Mouse (Mus musculus) A20 (cell line): ENCODE results near the gene Rprd2.

Source experiments
- DNase-seq: peaks from one replicate; pipeline ENCODE4 v3.0.0-alpha.2; 2011; ENCODE audit warnings: low read depth, low spot score

Gene Rprd2

DNA sequence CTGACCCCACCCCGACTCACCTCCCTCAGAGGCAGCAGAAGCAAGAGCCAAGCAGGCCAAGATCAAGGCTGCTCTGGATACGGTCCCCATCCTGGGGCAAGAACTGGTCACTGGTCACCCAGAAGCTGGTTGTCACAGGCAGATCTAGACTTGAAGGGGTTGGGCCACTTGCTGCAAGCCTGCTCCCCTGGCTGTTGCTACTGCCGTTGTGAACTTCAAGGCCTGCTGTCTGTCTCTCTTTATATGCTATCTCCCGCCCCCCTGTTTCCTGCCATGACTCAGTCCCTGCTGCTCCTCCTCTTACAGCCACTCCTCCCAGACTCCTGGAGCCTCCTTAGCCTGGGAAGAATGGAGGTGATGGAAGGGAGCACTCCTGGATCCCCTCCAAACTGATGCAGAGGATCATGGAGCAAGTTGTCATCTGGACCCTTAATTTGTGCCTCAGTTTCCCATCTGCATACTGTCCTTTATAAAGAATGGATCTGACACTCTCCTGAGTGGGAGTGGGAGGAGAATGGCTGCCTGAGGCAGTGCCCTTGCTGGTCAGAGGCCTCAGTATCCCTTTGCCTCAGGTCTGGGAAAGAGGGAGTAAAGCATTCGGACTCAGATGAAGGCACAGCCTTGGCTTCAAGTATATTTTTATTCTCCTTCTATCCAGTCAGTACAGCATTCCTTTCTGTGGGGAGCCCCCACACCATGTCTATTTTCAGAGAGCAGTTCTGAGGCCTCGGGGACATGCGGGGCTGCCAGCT is 79.1 kb downstream of the Rprd2 start, which contains the start of gene Ecm1:
Ecm1 (minus strand) TSS at position 217 of the 752 bp plus-strand sequence.
- no peak for DNase-seq

- no peak for DNase-seq
Observed at GRCm38 (mm10) chr3:95735071-95735670, 83.5 kb downstream of the Rprd2 start.

DNA sequence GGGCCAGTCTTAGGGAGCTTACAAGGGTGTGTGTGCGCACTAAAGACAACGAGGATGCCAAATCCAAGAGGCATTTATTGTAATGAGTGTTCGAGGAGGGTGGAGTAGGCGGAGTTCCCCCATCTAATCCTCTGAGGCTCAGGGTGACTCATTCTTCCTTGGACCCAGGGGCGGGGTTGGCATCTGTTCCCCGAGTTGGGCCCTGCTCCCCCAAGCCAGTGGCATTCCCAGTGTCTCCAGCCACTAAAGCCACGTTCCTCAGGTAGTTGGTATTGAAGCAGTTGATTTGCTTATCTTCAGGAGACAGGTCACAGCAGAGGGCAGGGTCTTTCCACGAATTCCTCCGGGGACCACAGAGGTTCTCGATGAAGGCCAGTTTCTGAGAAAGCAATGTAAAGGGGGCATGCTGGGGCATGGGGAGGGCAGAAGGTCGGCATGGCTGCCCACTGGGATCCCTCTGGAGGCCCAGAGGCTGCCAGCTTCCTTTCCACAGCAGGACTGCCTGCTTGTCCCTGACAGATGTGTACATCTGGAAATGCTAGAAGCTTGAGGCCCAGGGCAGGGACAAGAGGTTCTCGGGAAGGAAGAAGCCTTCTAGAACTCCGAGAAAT is 84.5 kb downstream of the Rprd2 start:
- DNase-seq = no peak

- DNase-seq = no peak
Observed at GRCm38 (mm10) chr3:95732744-95733521, 85.7 kb downstream of the Rprd2 start.

GRCm38 (mm10) chr3:95732297-95732696 is 86.4 kb downstream of the Rprd2 start:
- no peak for DNase-seq

GRCm38 (mm10) chr3:95731802-95732201 is 86.9 kb downstream of the Rprd2 start:
- no peak for DNase-seq

- DNase-seq = no peak
Observed at GRCm38 (mm10) chr3:95730431-95730830, 88.2 kb downstream of the Rprd2 start.

DNA sequence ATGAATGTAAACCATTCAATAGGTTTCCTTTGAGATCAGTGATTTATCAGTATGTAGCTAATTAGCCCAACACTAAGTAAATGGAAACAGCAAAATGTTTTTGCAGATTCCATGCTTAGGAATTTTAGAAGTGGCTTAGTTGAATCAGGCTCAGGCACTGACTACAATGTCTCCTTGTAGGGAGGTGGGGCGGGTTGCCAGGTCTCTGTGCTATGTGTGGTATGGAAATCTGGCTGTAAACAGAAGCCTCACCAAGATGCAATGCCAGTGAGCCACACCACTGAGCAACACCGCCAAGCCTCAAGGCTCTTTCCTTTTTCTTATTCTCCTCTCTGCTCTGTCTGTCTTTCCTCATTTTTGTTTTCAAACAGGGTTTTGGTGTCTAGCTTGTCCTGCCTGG is 89.8 kb downstream of the Rprd2 start:
- no peak for DNase-seq

- no peak for DNase-seq
Observed at GRCm38 (mm10) chr3:95726696-95727358, 91.8 kb downstream of the Rprd2 start.

DNA sequence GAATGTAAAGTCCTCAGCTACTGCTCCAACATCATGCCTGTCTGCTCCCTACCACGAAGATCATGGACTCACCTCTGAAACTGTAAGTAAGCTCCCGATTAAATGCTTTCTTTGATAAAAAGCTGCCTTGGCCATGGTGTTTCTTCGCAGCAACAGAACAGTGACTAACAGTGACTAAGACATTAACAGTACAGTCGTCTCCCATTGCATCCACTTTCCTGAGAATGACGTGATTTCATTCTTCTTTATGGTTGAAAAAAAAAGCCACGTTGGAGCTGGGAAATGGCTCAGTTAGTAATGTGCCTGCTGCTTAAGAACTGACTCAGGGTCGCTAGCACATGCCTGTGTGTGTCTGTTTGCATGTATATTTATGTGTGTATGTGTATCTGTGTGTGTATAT is 92.8 kb downstream of the Rprd2 start:
- DNase-seq = no peak

GRCm38 (mm10) chr3:95722386-95722785 is 96.3 kb downstream of the Rprd2 start:
- no peak for DNase-seq

DNA sequence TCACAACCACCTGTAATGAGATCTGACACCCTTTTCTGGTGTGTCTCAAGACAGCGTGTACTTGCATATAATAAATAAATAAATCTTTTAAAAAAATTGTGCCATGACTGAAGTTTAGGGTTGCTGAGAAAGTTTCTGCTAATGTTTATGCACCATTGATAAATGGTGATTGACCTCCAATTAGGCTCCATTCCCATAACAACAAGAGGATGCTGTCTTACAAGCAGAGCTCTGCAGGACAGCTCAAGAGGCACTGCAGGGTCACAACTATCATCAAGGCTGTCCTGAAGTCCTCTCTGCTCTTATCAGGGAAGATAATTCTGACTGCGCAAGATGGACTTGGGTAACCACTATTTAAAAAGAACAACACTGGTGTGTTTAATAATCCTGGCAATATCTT is 100.5 kb downstream of the Rprd2 start:
- DNase-seq = no peak

GRCm38 (mm10) chr3:95716075-95716474 is 102.6 kb downstream of the Rprd2 start:
- DNase-seq = peak; percentile 50
